Comparison of ENCODE assay signal across 10 mouse cellular contexts in the genomic region with DNA sequence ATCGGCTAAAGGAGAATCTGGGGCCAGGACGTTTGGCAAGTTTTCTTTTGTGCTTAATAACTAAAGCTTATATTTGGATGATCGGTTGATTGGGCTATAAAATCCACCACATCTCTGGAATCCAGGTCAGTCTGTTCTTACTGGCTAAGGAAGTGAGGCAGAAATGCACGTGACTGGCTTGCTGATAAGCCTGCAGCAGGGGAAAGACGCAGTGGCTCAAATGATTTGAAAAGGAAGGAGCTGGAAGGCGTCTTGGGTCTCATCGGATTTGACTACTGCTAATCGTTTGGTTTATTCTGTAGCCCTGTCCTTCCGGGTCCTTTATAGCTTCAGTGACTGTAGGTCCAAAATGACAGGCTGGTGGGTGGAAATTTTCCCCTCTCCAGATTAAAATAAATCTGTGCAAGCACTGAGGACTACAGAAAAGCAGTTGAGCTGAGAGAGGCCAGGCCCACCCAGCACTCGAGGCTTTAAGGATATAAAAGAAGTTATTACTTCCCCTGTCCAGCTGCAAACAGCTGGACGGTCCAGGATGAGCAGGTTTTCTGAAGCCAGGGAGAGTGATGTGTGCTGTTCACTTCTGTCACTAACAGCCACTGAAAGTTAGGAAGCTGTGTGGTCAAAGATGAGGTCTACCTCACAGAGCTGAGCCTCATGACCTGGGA. TPM values are rescaled to one million over a fixed set of nuclear protein-coding genes. Genes with fewer than 3 reads are reported as not detected.
DNase-seq lines count a peak whose midpoint lies in the region; ATAC-seq and TF ChIP-seq lines count a peak whose summit lies in the region.
"Had no signal": no experiment of that assay in that cellular context is flagged by ENCODE, and none has a peak within 500 bp of the region (broad histone marks: within the 10 kb centered on the region; RNA-seq: fewer than 3 reads in every experiment).

No protein-coding gene starts in this region.

- no peak for TF ChIP-seq EP300 in lung, postnatal 0 days (IDR thresholded peaks at IDR 0.05)

- H3K9me3 ChIP-seq in lung, embryonic 14.5 days (ENCODE audit: low read depth, low read length), result no peaks in the 10 kb centered on the region
- H3K9me3 ChIP-seq in stomach, embryonic 15.5 days, result no peaks in the 10 kb centered on the region
- H3K9me3 ChIP-seq in lung, postnatal 0 days (ENCODE audit: low read length), result no peaks in the 10 kb centered on the region
- H3K9me3 ChIP-seq: heart, embryonic 15.5 days; limb, embryonic 13.5 days had no signal

- ATAC-seq in lung, embryonic 14.5 days (ENCODE audit: insufficient read depth), result 0 out of 2 replicates have a peak, but pooled peaks have one; percentile 14
- ATAC-seq in stomach, embryonic 15.5 days (ENCODE audit: insufficient read depth, low FRiP score, low read depth), result 0 out of 2 replicates have a peak, but pooled peaks have one; percentile 35
- ATAC-seq in lung, postnatal 0 days, result no peak

- no peaks in the 10 kb centered on the region; the same call in 1 of the 2 replicates for H3K27me3 ChIP-seq in lung, embryonic 14.5 days (ENCODE audit: insufficient read depth, low read length)
- no peaks in the 10 kb centered on the region for H3K27me3 ChIP-seq in stomach, embryonic 15.5 days (replicated peaks)
- no peaks in the 10 kb centered on the region for H3K27me3 ChIP-seq in lung, postnatal 0 days (replicated peaks; ENCODE audit: insufficient read depth, low read length)
- H3K27me3 ChIP-seq: heart, embryonic 15.5 days; limb, embryonic 13.5 days had no signal

- DNase-seq in cerebellum, adult 18-20 months, result peak; percentile 19 to 24
- DNase-seq in cerebellum, postnatal 25 days, result no peak
- peak; percentile 25 for DNase-seq in lung, embryonic 14.5 days
- no peak for DNase-seq in lung, postnatal 4 days
- peak; percentile 19 for DNase-seq in left cerebral cortex, postnatal 4 days
- no peak for DNase-seq in ovary, postnatal 14 days (ENCODE audit: low spot score)
- DNase-seq in lung, postnatal 0 days (ENCODE audit: low spot score), result no peak

- H3K36me3 ChIP-seq in lung, embryonic 14.5 days (ENCODE audit: insufficient read depth), result no peaks in the 10 kb centered on the region
- H3K36me3 ChIP-seq in stomach, embryonic 15.5 days, result no peaks in the 10 kb centered on the region
- H3K36me3 ChIP-seq in lung, postnatal 0 days (ENCODE audit: insufficient read depth, low read length), result no peaks in the 10 kb centered on the region
- H3K36me3 ChIP-seq: heart, embryonic 15.5 days; limb, embryonic 13.5 days had no signal

- H3K4me3 ChIP-seq in lung, embryonic 14.5 days (ENCODE audit: low read depth, low read length), result no peak overlapping the region
- no peak overlapping the region for H3K4me3 ChIP-seq in stomach, embryonic 15.5 days (replicated peaks)
- no peak overlapping the region for H3K4me3 ChIP-seq in lung, postnatal 0 days (ENCODE audit: low read depth, low read length)
- H3K4me3 ChIP-seq: heart, embryonic 15.5 days; limb, embryonic 13.5 days had no signal

- no peak for TF ChIP-seq CTCF in lung, embryonic 14.5 days (IDR thresholded peaks at IDR 0.05; ENCODE audit: low read depth)
- TF ChIP-seq CTCF in lung, postnatal 0 days (IDR thresholded peaks at IDR 0.05), result no peak

- no peak overlapping the region for H3K27ac ChIP-seq in lung, embryonic 14.5 days (ENCODE audit: low read depth)
- H3K27ac ChIP-seq in stomach, embryonic 15.5 days, result peak overlapping the region; percentile 32
- no peak overlapping the region for H3K27ac ChIP-seq in lung, postnatal 0 days (ENCODE audit: low read length)
- H3K27ac ChIP-seq: heart, embryonic 15.5 days; limb, embryonic 13.5 days had no signal

- intact Hi-C loops in left cerebral cortex, postnatal 4 days (cut with DNase I), result loop anchor here (10.0 kb wide), 1 partner anchor 221 kb away; no protein-coding TSS in a partner anchor

- 38% methylated on average over 11 of the region's 11 CpGs for WGBS in lung, embryonic 14.5 days
- WGBS in stomach, embryonic 15.5 days, result 35% methylated on average over 11 of the region's 11 CpGs
- WGBS in lung, postnatal 0 days, result 37% methylated on average over 11 of the region's 11 CpGs

- H3K4me2 ChIP-seq in lung, embryonic 14.5 days, result no peak overlapping the region
- H3K4me2 ChIP-seq in stomach, embryonic 15.5 days, result no peak overlapping the region
- H3K4me2 ChIP-seq in lung, postnatal 0 days (replicated peaks; ENCODE audit: low read depth, low read length), result no peak overlapping the region
- H3K4me2 ChIP-seq: heart, embryonic 15.5 days; limb, embryonic 13.5 days had no signal

- H3K4me1 ChIP-seq in lung, embryonic 14.5 days (ENCODE audit: insufficient read depth), result peaks cover 5% of the 10 kb centered on the region; the same call in 1 of the 2 replicates
- H3K4me1 ChIP-seq in stomach, embryonic 15.5 days, result peaks cover 6% of the 10 kb centered on the region; the same call in 1 of the 2 replicates
- no peaks in the 10 kb centered on the region for H3K4me1 ChIP-seq in lung, postnatal 0 days (ENCODE audit: insufficient read depth, low read depth, low read length)

- no peak overlapping the region for H3K9ac ChIP-seq in lung, embryonic 14.5 days
- H3K9ac ChIP-seq in stomach, embryonic 15.5 days, result no peak overlapping the region
- no peak overlapping the region for H3K9ac ChIP-seq in lung, postnatal 0 days (replicated peaks; ENCODE audit: low read depth)
- H3K9ac ChIP-seq: heart, embryonic 15.5 days; limb, embryonic 13.5 days had no signal

RNA-seq across cellular contexts. Expression of a gene that starts 57.7 kb away (rescaled TPM):
- polyA plus RNA-seq in lung, embryonic 14.5 days (2014; fragmentation: Nextera tagmentation; extraction: Ambion mirVana), result 0.58 and 1.4 TPM in 2 replicates
- total RNA-seq in left cerebral cortex, postnatal 4 days (2021), result 1 to 10 TPM; 2.2 to 2.6 TPM
- 0.18 and 0.22 TPM in 2 replicates for polyA plus RNA-seq in stomach, embryonic 15.5 days (2015; fragmentation: Nextera tagmentation; extraction: Ambion mirVana)
- 0.26 and 0.32 TPM in 2 replicates for polyA plus RNA-seq in lung, postnatal 0 days (2015; fragmentation: Nextera tagmentation; extraction: Ambion mirVana)

Comparison
In these comparisons a context has a peak if more than half of its experiments do, and no peak if none do; other contexts are left out.
1. DNase-seq: peak in cerebellum, adult 18-20 months (2 of 2), lung, embryonic 14.5 days (single experiment) and left cerebral cortex, postnatal 4 days (single experiment); none in cerebellum, postnatal 25 days (0 of 2), lung, postnatal 4 days (0 of 2), ovary, postnatal 14 days (single experiment) and lung, postnatal 0 days (single experiment).